Mouse (Mus musculus): ENCODE measurements at regions not wholly inside any gene's neighbourhood (a gene's known extent, or its start where the extent isn't known, plus 50 kb on each side); places are given as distances from the start of the nearest gene placed in this dataset.

- Histone ChIP-seq H3K9me3 (ENCODE audit: control insufficient read depth, low read length) (no peaks in the 10 kb centered on the region), H3K4me3 (ENCODE audit: low read depth, low read length) (no peak overlapping the region), H3K27me3 (replicated peaks; ENCODE audit: control insufficient read depth, insufficient read depth, low read length) (no peaks in the 10 kb centered on the region), H3K4me1 (replicated peaks; ENCODE audit: control insufficient read depth, insufficient read depth, low read length) (no peaks in the 10 kb centered on the region), H3K9ac (ENCODE audit: low read depth, low read length) (no peak overlapping the region), H3K36me3 (ENCODE audit: control insufficient read depth, insufficient read depth, low read length) (no peaks in the 10 kb centered on the region), H3K27ac (ENCODE audit: low read depth, low read length) (no peak overlapping the region), H3K4me2 (no peak overlapping the region)
- DNase-seq (ENCODE audit: low spot score) (no peak), ATAC-seq (replicated peaks; ENCODE audit: low FRiP score) (no peak)
Measured at GRCm38 (mm10) chr3:61224505-61224904, 136.9 kb upstream of the Rap2b start.

- Histone ChIP-seq H3K27ac (ENCODE audit: low read depth, low read length) (no peak overlapping the region), H3K36me3 (ENCODE audit: control insufficient read depth, insufficient read depth, low read length) (no peaks in the 10 kb centered on the region), H3K9me3 (ENCODE audit: control insufficient read depth, low read length) (no peaks in the 10 kb centered on the region), H3K4me1 (replicated peaks; ENCODE audit: control insufficient read depth, insufficient read depth, low read length) (no peaks in the 10 kb centered on the region), H3K9ac (ENCODE audit: low read depth, low read length) (no peak overlapping the region), H3K4me2 (no peak overlapping the region), H3K27me3 (replicated peaks; ENCODE audit: control insufficient read depth, insufficient read depth, low read length) (no peaks in the 10 kb centered on the region), H3K4me3 (ENCODE audit: low read depth, low read length) (no peak overlapping the region)
- ATAC-seq (replicated peaks; ENCODE audit: low FRiP score) (no peak), DNase-seq (ENCODE audit: low spot score) (no peak)
Measured at GRCm38 (mm10) chr3:61225054-61225453, 136.4 kb upstream of the Rap2b start.

GRCm38 (mm10) chr3:61241380-61241779 is 120.1 kb upstream of the Rap2b start:
- DNase-seq (ENCODE audit: low spot score), result no peak
- Histone ChIP-seq H3K4me2 (no peak overlapping the region), H3K4me1 (replicated peaks; ENCODE audit: control insufficient read depth, insufficient read depth, low read length) (no peaks in the 10 kb centered on the region), H3K4me3 (ENCODE audit: low read depth, low read length) (no peak overlapping the region), H3K27me3 (replicated peaks; ENCODE audit: control insufficient read depth, insufficient read depth, low read length) (no peaks in the 10 kb centered on the region), H3K27ac (ENCODE audit: low read depth, low read length) (no peak overlapping the region), H3K9me3 (ENCODE audit: control insufficient read depth, low read length) (no peaks in the 10 kb centered on the region), H3K36me3 (ENCODE audit: control insufficient read depth, insufficient read depth, low read length) (no peaks in the 10 kb centered on the region), H3K9ac (ENCODE audit: low read depth, low read length) (no peak overlapping the region)
- ATAC-seq (replicated peaks; ENCODE audit: low FRiP score), result no peak
- 62% methylated on average over 5 of the region's 5 CpGs for WGBS

- no peak overlapping the region for H3K4me2 ChIP-seq
- no peak overlapping the region for H3K4me3 ChIP-seq (ENCODE audit: low read depth, low read length)
- WGBS, result 23% methylated on average over 6 of the region's 6 CpGs
- no peaks in the 10 kb centered on the region for H3K9me3 ChIP-seq (ENCODE audit: control insufficient read depth, low read length)
- no peaks in the 10 kb centered on the region for H3K36me3 ChIP-seq (ENCODE audit: control insufficient read depth, insufficient read depth, low read length)
- DNase-seq (ENCODE audit: low spot score) (no peak), ATAC-seq (replicated peaks; ENCODE audit: low FRiP score) (no peak)
- H3K27ac ChIP-seq (ENCODE audit: low read depth, low read length), result no peak overlapping the region
- no peak overlapping the region for H3K9ac ChIP-seq (ENCODE audit: low read depth, low read length)
- H3K4me1 ChIP-seq (replicated peaks; ENCODE audit: control insufficient read depth, insufficient read depth, low read length), result no peaks in the 10 kb centered on the region
- H3K27me3 ChIP-seq (replicated peaks; ENCODE audit: control insufficient read depth, insufficient read depth, low read length), result no peaks in the 10 kb centered on the region
Measured at GRCm38 (mm10) chr3:61243876-61244527, 117.4 kb upstream of the Rap2b start.

GRCm38 (mm10) chr3:61246429-61246828 is 115.0 kb upstream of the Rap2b start:
- Histone ChIP-seq H3K4me1 (replicated peaks; ENCODE audit: control insufficient read depth, insufficient read depth, low read length) (no peaks in the 10 kb centered on the region), H3K27ac (ENCODE audit: low read depth, low read length) (no peak overlapping the region), H3K36me3 (ENCODE audit: control insufficient read depth, insufficient read depth, low read length) (no peaks in the 10 kb centered on the region), H3K4me3 (ENCODE audit: low read depth, low read length) (no peak overlapping the region), H3K9me3 (ENCODE audit: control insufficient read depth, low read length) (no peaks in the 10 kb centered on the region), H3K4me2 (no peak overlapping the region), H3K9ac (ENCODE audit: low read depth, low read length) (no peak overlapping the region), H3K27me3 (replicated peaks; ENCODE audit: control insufficient read depth, insufficient read depth, low read length) (no peaks in the 10 kb centered on the region)
- WGBS, result 65% methylated on average over 4 of the region's 4 CpGs
- ATAC-seq (replicated peaks; ENCODE audit: low FRiP score), result no peak
- DNase-seq (ENCODE audit: low spot score), result no peak

- ATAC-seq (replicated peaks; ENCODE audit: low FRiP score) (no peak), DNase-seq (ENCODE audit: low spot score) (no peak)
- H3K9ac ChIP-seq (ENCODE audit: low read depth, low read length), result no peak overlapping the region
- H3K4me1 ChIP-seq (replicated peaks; ENCODE audit: control insufficient read depth, insufficient read depth, low read length), result no peaks in the 10 kb centered on the region
- no peaks in the 10 kb centered on the region for H3K27me3 ChIP-seq (replicated peaks; ENCODE audit: control insufficient read depth, insufficient read depth, low read length)
- no peak overlapping the region for H3K27ac ChIP-seq (ENCODE audit: low read depth, low read length)
- H3K4me2 ChIP-seq, result no peak overlapping the region
- WGBS, result 74% methylated on average over 1 of the region's 1 CpGs
- H3K9me3 ChIP-seq (ENCODE audit: control insufficient read depth, low read length), result no peaks in the 10 kb centered on the region
- H3K4me3 ChIP-seq (ENCODE audit: low read depth, low read length), result no peak overlapping the region
- H3K36me3 ChIP-seq (ENCODE audit: control insufficient read depth, insufficient read depth, low read length), result no peaks in the 10 kb centered on the region
Measured at GRCm38 (mm10) chr3:61247344-61247743, 114.1 kb upstream of the Rap2b start.

- no peak for ATAC-seq (replicated peaks; ENCODE audit: low FRiP score)
Measured at GRCm38 (mm10) chr3:61255232-61255631, 106.2 kb upstream of the Rap2b start.

GRCm38 (mm10) chr3:61255643-61256042 is 105.8 kb upstream of the Rap2b start:
- no peak for DNase-seq (ENCODE audit: low spot score)
- H3K4me2 ChIP-seq, result no peak overlapping the region
- H3K27me3 ChIP-seq (replicated peaks; ENCODE audit: control insufficient read depth, insufficient read depth, low read length), result no peaks in the 10 kb centered on the region
- ATAC-seq (replicated peaks; ENCODE audit: low FRiP score), result no peak
- no peak overlapping the region for H3K27ac ChIP-seq (ENCODE audit: low read depth, low read length)
- no peaks in the 10 kb centered on the region for H3K9me3 ChIP-seq (ENCODE audit: control insufficient read depth, low read length)
- no peak overlapping the region for H3K9ac ChIP-seq (ENCODE audit: low read depth, low read length)
- WGBS, result 79% methylated on average over 2 of the region's 2 CpGs
- no peak overlapping the region for H3K4me3 ChIP-seq (ENCODE audit: low read depth, low read length)
- no peaks in the 10 kb centered on the region for H3K36me3 ChIP-seq (ENCODE audit: control insufficient read depth, insufficient read depth, low read length)
- H3K4me1 ChIP-seq (replicated peaks; ENCODE audit: control insufficient read depth, insufficient read depth, low read length), result no peaks in the 10 kb centered on the region

More at GRCm38 (mm10) chr3:61255232-61255631, 106.2 kb upstream of the Rap2b start:
- no peak for DNase-seq (ENCODE audit: low spot score)
- Histone ChIP-seq H3K27me3 (replicated peaks; ENCODE audit: control insufficient read depth, insufficient read depth, low read length) (no peaks in the 10 kb centered on the region), H3K36me3 (ENCODE audit: control insufficient read depth, insufficient read depth, low read length) (no peaks in the 10 kb centered on the region), H3K27ac (ENCODE audit: low read depth, low read length) (no peak overlapping the region), H3K4me3 (ENCODE audit: low read depth, low read length) (no peak overlapping the region), H3K4me2 (no peak overlapping the region), H3K9ac (ENCODE audit: low read depth, low read length) (no peak overlapping the region), H3K9me3 (ENCODE audit: control insufficient read depth, low read length) (no peaks in the 10 kb centered on the region), H3K4me1 (replicated peaks; ENCODE audit: control insufficient read depth, insufficient read depth, low read length) (no peaks in the 10 kb centered on the region)
- WGBS, result 71% methylated on average over 4 of the region's 4 CpGs

- no peak for DNase-seq (ENCODE audit: low spot score)
- no peaks in the 10 kb centered on the region for H3K4me1 ChIP-seq (replicated peaks; ENCODE audit: control insufficient read depth, insufficient read depth, low read length)
- H3K9ac ChIP-seq (ENCODE audit: low read depth, low read length), result no peak overlapping the region
- 75% methylated on average over 5 of the region's 5 CpGs for WGBS
- no peaks in the 10 kb centered on the region for H3K27me3 ChIP-seq (replicated peaks; ENCODE audit: control insufficient read depth, insufficient read depth, low read length)
- no peaks in the 10 kb centered on the region for H3K36me3 ChIP-seq (ENCODE audit: control insufficient read depth, insufficient read depth, low read length)
- H3K27ac ChIP-seq (ENCODE audit: low read depth, low read length), result no peak overlapping the region
- H3K4me2 ChIP-seq, result no peak overlapping the region
- no peak overlapping the region for H3K4me3 ChIP-seq (ENCODE audit: low read depth, low read length)
- ATAC-seq (replicated peaks; ENCODE audit: low FRiP score), result no peak
- H3K9me3 ChIP-seq (ENCODE audit: control insufficient read depth, low read length), result no peaks in the 10 kb centered on the region
Measured at GRCm38 (mm10) chr3:61268453-61269335, 92.7 kb upstream of the Rap2b start.
